Mouse (Mus musculus) left cerebral cortex, postnatal 14 days (tissue): Measurements from ENCODE around the gene Specc1. TPM values are rescaled to one million over a fixed set of nuclear protein-coding genes. Genes with fewer than 3 reads are reported as not detected.

ENCODE experiments used
- DNase-seq, 2 experiments: peaks; one replicate each; pipeline ENCODE4 v3.0.0; 2021 to 2022; ENCODE audit warnings: low spot score in 2 of 2, mixed read lengths in 1 of 2
- intact Hi-C: fragments of 180-260 bp; cut with DNase I; formaldehyde crosslinking; loops from one replicate; pipeline ENCODE4 v1.15.1; 2025
- total RNA-seq, 2 experiments: library from RNA; stranded (reverse); gene quantifications; 2 replicates each; pipeline ENCODE4 v1.2.3; 2021

Specc1 gene
- total RNA-seq, 2 experiments from 2014 or later, result 43.8 to 44.9 TPM

GRCm38 (mm10) chr11:62027705-62028104 lies 71.1 kb downstream of the Specc1 start:
- intact Hi-C loops, result no loop called here
- no peak for DNase-seq

GRCm38 (mm10) chr11:62029171-62029570 lies 72.6 kb downstream of the Specc1 start:
- intact Hi-C loops, result no loop called here
- no peak for DNase-seq

GRCm38 (mm10) chr11:62034564-62034963 lies 78.0 kb downstream of the Specc1 start:
- intact Hi-C loops, result no loop called here
- no peak for DNase-seq

- intact Hi-C loops, result no loop called here
- no peak for DNase-seq
These were observed 78.7 kb downstream of the Specc1 start for GRCm38 (mm10) chr11:62035220-62035619.

- intact Hi-C loops, result no loop called here
- DNase-seq, result no peak
These were observed 83.6 kb downstream of the Specc1 start for GRCm38 (mm10) chr11:62040122-62040521.

- intact Hi-C loops, result loop anchor here (2.0 to 5.0 kb wide), 2 partner anchors 83 to 94 kb away; no protein-coding TSS in a partner anchor
- peak; percentile 45 to 51 for DNase-seq
These were observed 88.1 kb downstream of the Specc1 start for GRCm38 (mm10) chr11:62044627-62045026.

GRCm38 (mm10) chr11:62045964-62046363 lies 89.4 kb downstream of the Specc1 start:
- intact Hi-C loops, result loop anchor here (2.0 to 5.0 kb wide), 2 partner anchors 81 to 95 kb away; no protein-coding TSS in a partner anchor
- DNase-seq, result no peak

GRCm38 (mm10) chr11:62047817-62048640 lies 91.5 kb downstream of the Specc1 start:
- intact Hi-C loops, result loop anchor here (1.0 to 5.0 kb wide), 2 partner anchors 79 to 232 kb away; no protein-coding TSS in a partner anchor
- DNase-seq, result peak; percentile 72 to 83

- DNase-seq, result no peak
- intact Hi-C loops, result loop anchor here (5.0 kb wide), 1 partner anchor 78 kb away; no protein-coding TSS in a partner anchor
These were observed 92.6 kb downstream of the Specc1 start for GRCm38 (mm10) chr11:62049170-62049569.

GRCm38 (mm10) chr11:62050356-62051330 lies 94.1 kb downstream of the Specc1 start:
- DNase-seq, result no peak
- intact Hi-C loops, result no loop called here

- intact Hi-C loops, result no loop called here
- DNase-seq, result no peak
These were observed 94.9 kb downstream of the Specc1 start for GRCm38 (mm10) chr11:62051487-62051886.

- no peak for DNase-seq
These were observed 97.4 kb downstream of the Specc1 start for GRCm38 (mm10) chr11:62053928-62054327.

GRCm38 (mm10) chr11:62064565-62064964 lies 108.0 kb downstream of the Specc1 start:
- no peak for DNase-seq
- intact Hi-C loops, result no loop called here

More at GRCm38 (mm10) chr11:62053928-62054327, 97.4 kb downstream of the Specc1 start:
- intact Hi-C loops, result no loop called here

- no peak for DNase-seq
- intact Hi-C loops, result no loop called here
These were observed 109.1 kb downstream of the Specc1 start for GRCm38 (mm10) chr11:62065655-62066054.

GRCm38 (mm10) chr11:62069554-62069953 lies 113.0 kb downstream of the Specc1 start:
- DNase-seq, result no peak
- intact Hi-C loops, result no loop called here

GRCm38 (mm10) chr11:62070206-62070605 lies 113.6 kb downstream of the Specc1 start:
- DNase-seq, result no peak
- intact Hi-C loops, result no loop called here

GRCm38 (mm10) chr11:62072406-62072805 lies 115.8 kb downstream of the Specc1 start:
- no peak for DNase-seq
- intact Hi-C loops, result no loop called here

- intact Hi-C loops, result no loop called here
- DNase-seq, result no peak
These were observed 117.1 kb downstream of the Specc1 start for GRCm38 (mm10) chr11:62073575-62074140.

- intact Hi-C loops, result no loop called here
- DNase-seq, result no peak
These were observed 118.0 kb downstream of the Specc1 start for GRCm38 (mm10) chr11:62074578-62074977.
